Mouse (Mus musculus): ENCODE measurements around the gene Ccdc88b.
A peak's percentile ranks its signal among the peaks of the same experiment; 100 is the strongest.

The Ccdc88b gene

DNA sequence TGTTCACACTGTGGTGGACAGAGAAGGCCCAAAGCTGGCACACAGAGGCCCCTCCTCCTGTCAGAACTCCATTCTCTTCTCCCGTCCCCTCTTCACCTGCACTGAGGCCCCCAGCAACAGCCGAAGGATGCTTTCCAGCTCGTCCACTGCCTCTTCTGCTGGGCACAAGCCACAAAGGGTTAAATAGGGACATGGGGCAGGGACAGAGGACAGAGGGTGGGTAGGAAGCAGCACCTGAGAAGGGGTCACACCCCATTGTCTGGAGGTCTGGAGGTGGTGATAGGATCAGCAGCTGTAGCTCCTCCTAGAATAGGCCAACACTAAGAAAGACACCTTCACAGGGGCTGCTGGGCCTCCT lies 1.0 kb downstream of the Ccdc88b start:
- no peak for DNase-seq (ENCODE audit: low spot score in 2 of 2)

DNA sequence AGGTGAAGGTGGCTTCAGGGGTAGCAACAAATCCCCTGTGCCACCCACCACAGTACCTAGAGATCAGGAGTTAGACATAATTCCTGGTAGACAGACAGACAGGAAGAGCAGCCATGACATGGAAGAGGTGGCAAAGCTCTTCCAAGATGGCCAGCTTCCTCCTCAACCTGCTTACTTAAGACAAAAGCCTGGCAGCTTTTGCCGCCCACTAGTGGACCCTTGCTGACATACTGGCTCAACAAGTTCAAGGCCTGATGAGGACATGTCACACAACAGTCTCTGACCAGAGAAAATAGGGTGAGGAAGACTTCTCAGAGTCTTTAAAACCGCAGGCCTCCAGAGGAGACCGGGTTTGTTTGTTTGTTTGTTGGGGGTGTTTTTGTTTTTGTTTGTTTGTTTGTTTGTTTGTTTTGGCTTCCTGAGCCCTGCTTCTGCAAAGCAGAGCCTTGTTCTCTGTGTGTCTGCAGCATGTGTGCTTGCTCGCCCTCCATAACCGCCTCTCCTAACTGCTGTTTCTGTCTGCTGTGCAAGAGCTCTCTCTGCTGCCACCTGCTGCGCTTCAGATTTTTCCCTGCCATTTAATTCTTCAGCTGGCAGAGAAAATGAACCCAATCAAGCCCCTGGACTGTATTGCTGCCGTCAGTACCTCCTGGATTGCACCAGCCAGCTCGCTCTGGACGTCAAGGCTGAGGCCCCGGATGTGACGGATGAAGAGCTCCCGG lies 1.6 kb downstream of the Ccdc88b start:
- DNase-seq (ENCODE audit: low spot score in 2 of 2): peak in 1 of 2 experiments; percentile 49

DNA sequence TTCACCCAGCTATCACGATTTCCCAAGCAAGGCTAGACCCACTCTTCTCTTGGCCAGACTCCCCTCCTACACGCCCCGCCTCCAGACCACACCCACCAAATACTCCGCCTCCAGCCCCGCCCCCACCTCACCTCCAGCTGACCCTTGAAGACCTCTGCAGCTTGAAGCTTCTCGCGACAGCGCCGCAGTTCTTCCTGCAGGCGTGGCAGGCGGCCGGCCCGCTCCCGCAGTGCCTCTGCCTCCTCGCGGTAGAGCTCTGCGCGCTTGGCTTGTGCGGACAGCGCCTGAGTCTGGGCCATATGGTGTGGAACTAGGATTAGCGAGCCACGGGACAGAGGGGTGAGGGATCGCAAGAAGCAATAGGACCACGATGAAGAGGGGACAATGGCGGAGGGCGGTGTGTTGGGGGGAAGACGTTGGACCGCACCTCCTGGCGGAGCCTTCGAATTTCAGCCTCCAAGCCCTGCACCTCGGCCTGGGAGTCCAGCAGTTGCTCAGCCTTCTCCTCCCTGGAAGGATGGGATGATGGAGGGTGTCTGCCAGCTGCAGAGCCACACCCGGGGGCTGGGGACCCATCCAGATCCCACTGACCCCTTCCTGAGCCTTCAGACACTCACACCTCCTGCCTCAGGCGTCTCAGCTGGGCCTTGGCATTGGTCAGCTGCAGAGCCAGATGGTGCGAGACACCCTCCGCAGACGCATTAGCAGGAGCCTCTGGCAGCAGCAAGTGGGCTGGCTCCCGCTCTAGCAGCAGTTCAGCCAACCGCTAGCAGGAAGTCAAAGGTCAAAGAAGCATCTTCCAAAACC lies 2.6 kb downstream of the Ccdc88b start:
- DNase-seq (ENCODE audit: low spot score in 2 of 2): no peak

DNA sequence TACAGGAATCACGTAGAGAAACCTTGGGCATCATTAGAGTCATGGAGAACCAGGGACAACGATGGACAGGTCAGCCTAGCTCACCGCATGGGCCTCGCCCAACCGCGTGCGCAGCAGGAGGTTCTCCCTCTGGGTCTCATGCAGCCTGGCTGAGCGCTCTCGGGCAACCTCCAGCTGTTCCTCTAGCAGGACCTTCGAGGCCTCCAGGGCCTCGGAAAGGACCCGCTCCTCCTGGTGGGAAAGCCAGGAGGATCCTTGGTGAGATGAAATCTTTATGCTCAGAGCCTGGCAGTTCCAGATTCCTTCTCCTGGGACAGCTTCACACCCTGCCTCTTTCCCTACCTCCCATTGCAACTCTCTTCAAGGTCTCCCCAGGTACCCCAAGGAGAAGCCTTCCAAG lies 3.4 kb downstream of the Ccdc88b start:
- no peak for DNase-seq (ENCODE audit: low spot score in 2 of 2)

DNA sequence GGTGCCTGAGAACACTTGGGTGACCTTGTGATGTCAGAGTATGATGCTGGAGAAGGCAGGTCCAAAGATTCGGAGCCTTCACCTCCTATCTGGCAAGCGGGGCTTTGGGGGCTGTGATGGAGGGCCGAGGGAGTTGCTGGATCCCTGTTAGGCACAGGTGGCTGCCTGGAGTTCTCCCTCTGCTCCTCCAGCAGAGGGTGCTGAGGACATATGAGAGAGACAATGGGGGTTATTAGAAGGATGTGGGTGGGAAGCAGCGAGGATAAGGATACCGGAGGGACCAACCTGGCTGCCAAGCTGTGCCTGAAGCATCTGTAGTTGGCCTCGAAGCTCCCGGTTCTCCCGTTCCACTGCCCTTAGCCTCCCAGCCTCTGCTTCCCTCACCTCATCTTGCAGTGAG lies 4.1 kb downstream of the Ccdc88b start:
- no peak for DNase-seq (ENCODE audit: low spot score in 2 of 2)

DNA sequence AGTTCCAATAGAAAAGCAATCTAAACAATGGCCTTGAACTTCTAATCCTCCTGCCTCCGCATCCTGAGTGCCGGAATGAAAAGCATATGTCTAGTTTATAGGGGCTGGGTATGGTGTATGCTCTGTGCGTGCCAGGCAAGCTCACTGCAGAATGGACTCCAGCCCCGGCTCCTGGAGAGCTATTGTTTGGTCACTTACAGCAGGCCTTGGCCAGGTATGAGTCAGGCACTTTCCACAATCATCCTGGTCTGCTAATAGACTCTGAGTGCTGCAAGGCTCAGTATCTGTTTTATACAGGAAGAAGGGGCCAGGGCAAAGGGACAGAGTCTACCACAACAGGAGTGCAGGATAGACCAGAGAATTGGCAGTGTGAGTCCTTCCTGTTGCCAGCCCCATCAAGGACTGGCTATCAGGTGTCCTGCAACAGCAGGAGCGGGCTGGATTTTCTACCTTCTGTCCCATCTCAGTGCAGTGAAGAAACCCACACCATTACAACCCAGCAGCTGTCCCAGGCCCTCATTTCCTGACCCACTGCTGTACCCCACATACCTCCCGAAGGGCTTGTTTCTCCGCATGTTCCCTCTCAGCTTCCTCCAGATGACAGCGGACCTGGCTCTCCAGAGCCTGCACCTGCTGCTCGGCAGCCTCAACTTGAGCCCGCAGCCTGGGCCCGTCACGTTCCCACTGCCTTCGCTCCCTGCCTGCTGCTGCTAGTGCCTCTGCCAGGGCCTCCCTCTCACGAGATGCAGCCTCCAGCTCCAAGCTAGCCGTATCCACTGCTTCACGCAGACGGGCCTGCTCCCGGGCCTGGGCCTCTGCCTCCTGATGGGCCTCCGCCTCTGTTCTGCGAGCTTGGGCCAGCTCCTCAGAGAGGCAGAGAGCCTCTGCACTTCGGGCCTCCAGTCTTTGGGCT lies 5.4 kb downstream of the Ccdc88b start:
- no peak for DNase-seq (ENCODE audit: low spot score in 2 of 2)

DNA sequence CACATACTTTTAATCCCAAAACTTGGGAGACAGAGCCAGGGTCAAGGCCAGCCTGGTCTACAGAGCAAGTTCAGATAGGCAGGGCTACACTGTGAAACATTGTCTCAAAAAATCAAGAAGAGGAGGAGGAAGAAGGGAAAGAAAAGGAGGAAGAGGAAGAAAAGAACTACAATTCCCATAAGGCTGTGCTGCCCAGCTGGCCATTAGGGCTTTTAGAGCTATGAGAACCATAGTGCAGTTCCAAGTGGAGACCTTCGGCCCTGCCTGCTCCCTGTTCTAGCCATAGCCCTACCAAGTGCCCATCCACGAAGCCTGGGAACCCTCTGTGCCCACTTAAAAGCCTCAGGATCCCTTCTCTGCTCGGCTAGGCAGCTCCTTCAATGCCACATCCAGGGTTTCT lies 6.5 kb downstream of the Ccdc88b start:
- no peak for DNase-seq (ENCODE audit: low spot score in 2 of 2)

DNA sequence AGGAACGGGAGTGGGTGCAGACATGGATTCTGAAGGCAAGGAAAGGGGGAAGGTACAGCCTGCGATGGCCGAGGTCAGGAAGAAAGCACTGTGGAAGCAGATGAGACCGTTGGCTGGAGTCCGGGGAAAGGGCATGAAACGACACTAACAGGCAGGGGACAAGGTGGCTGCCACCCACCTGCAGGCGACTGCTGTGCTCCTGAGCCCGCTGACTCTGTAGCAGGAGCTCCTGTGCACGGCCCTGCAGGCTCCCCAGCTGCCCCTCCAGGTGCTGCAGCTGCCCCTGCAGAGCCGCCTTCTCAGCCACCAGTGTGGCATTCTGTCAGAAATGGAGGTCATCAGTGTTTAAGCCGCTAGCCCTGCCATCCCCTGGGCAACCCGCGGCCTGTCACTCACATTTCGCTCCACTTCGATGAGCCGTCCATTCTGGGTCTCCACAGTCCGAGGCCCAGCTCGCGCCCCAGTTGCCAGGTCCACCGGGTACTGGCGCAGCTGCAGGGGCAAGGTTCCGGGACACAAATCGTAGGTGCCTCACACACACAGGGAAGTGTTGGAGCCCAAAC lies 8.4 kb downstream of the Ccdc88b start:
- no peak for DNase-seq (ENCODE audit: low spot score in 2 of 2)

DNA sequence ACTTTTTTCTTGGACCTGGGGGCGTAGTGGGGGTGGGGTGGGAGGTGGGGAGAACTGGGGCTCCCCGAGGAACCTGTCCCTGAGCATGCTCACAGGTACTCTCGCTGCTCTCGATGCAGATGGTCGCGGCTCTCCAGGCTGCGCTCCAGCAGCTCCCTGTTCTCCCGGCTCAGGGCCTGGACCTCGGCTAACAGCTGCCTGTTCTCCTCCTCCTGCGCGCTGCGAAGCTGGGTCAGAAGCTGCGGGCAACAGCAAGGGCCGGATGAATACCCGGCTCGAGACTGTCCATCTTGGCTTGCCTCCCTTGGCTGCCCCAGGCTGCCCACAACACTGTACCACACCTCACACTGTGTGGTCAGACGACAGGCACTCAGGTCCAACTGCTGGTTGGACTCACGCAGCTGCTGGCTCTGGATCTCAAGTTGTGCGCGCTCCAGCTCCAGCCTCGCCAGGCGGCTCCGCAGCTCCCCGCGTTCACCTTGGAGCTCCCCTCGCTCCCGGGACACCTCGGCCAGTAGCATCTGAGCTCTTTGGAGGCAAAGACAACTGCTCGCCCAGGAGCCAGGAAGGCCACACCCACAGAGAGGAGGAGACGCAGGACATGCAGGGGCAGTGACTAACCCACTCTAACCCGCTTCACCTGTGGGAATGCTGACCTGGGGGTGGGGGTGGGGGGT lies 10.0 kb downstream of the Ccdc88b start:
- DNase-seq (ENCODE audit: low spot score in 2 of 2): no peak

DNA sequence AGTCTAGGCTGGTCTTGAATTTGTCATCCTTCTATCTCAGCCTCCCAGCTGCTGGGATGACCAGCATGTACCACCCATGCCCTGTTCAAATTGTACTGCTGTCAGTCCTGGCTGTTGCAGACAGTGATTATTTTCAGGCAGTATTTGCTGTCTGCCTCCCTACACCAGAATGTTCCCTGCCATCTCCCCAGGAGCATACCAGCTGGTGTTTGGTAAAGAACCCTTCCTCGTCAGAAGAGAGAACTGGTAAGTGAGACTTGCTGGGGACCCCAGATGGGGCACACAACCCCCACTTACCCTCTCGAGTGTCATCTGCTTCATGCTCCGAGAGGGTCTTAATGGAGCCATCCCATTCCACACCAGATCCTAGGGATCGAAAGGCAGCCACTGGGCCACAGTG lies 12.0 kb downstream of the Ccdc88b start:
- no peak for DNase-seq (ENCODE audit: low spot score in 2 of 2)

DNA sequence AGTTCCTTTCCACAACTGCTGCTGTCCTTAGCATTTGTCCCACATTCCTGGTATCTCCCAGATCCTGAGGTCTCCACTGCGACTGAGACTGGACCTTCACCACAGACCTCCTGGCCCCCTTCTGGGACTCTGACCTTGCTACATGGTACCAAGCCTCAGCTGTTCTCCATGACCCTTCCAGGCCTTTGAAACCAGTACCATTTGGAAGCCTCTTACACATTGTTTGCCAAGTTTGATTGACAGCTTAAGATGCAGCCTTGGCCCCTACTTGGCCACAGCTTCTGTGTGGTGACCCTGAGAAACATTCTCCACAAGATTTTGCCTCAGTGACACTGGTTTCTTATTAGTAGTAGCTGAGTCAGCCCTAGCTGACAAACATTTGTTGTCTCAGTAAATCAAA lies 15.7 kb downstream of the Ccdc88b start:
- no peak for DNase-seq (ENCODE audit: low spot score in 2 of 2)

DNA sequence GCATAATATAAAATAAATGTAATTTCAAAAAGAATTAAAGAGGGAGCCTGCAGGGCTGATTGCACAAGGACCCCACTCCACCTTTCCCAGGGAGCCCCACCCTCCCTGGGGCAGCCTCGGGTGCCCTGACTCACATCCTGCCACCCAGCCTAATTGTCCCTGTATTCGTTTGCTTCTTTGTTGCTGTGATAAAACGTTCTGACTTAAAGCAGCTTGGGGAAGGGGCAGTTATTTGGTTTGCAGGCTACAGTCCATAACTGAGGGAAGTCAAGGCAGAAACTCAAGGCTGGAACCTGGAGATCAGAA lies 16.8 kb downstream of the Ccdc88b start:
- DNase-seq (ENCODE audit: low spot score in 2 of 2): no peak

DNA sequence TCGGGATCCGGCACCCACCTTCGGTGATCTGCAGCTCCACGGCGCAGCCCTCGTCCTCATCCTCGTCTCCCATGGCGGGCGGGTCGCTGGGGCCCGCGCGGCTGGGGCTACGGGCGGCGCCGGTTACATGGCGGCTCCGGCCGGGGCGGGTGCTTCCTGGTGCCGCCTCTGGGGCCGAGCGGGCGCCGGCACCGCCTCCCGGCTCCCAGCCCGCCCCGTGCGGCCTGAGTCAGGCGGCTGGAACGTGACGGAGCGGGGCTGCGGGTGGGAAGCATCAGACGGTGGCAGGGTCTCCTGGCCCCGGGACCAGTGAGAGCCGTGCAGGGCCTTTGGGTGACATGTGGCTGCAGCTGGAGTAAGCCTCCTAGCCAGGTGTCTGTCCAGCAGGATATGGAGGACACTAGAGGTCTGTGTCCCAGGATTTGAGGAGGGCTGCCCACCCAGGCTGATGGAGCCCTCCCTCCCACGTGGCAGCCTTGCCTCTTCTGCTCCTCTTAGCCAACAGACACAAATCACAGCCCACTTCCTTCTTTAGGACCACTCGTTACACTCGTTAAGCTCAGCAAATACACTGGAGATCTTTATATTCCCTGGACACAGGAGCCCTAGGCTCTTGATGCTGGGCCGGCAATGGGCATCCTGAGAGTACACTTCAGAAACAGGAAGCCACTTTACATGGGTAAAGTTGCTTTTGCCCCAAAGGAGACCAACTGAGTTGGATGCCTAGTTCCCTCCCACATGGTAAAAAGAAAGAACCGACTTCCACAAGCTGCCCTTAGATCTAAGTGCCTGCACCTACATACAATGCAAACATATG lies 17.3 kb downstream of the Ccdc88b start, which contains the start of gene Rps6ka4:
TSS of gene Rps6ka4 (minus strand) at position 162 of the 817 bp plus-strand sequence.
- peak in 1 of 2 experiments; percentile 39 for DNase-seq (ENCODE audit: low spot score in 2 of 2)

DNA sequence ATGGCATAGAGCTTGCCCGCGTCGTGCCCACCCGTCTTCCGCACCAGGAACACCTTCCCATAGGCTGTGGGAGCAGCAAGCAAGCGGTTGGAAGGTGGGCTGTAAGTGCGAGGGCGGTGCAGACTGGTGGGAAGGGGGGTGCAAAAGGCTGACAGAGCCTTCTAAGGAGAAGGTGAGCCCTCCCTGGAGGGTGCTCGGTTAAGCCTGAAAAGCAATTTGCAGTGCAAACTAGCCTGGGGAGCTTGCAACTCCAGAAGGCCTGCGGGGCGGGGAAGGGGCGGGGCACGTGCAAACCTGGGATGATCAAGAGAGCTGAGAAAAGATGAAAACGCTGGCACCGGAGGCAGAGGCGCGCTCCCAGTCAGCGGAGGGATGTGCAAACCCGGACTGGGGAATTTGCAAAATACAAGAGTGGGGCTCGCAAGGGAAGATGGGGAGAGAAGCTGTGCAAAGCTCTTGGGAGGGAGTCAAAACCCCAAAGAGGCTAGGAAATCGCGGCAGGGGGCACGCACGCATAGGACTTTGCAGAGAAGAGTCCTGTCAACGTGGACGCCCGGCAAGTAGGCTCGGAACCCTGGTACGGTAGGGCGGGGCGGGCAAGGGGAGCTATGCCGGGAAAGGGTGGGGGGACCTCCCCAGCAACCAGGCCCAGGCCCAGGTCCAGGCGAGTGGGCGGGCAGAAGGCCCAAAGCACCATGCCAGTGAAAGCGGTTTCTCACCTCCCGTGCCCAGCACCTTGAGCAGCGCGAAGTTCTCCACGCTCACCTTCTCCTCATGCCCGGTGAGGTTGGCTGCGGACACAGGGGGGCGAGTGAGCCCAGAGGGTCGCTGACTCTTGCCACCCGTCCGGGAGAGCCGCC lies 18.2 kb downstream of the Ccdc88b start:
- DNase-seq (ENCODE audit: low spot score in 2 of 2): peak; percentile 42 to 56

DNA sequence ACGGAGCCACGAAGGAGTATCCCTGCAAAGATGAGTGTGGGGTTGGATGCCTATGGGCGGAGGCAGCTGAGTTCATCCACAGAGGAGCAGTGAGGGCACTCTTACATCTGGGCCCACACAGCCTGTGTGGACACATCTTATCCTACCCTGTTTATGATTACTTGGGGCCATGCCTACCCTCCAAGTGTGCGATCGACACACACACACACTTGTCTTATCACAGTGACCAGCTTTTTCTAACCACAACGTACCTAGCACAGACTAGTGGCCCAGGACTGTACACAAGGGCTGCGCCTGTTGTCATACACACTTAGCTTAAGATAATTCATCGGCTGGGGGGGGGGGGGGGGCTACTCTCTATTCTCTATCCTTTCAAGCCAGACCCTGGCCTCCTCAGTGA lies 25.6 kb downstream of the Ccdc88b start:
- no peak for DNase-seq (ENCODE audit: low spot score in 2 of 2)

DNA sequence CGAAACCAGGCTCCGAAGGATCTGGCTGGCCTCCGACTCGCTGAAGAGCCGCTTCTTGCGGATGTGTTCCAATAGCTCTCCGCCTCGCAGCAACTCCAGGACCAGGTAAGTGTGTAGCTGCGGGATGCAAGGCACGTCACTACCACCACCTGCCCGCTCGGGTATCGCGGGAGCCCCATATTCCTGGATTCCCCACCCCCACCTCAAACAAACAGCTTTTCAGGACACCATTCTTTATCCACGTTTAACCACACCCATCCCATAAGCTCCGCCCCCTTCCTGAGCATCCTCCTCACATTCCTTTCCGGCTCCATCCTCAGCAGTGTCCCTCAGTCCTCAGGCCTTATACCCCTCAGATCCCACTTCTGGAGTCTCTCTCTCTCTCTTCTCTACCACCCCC lies 26.7 kb downstream of the Ccdc88b start:
- DNase-seq (ENCODE audit: low spot score in 2 of 2): no peak

DNA sequence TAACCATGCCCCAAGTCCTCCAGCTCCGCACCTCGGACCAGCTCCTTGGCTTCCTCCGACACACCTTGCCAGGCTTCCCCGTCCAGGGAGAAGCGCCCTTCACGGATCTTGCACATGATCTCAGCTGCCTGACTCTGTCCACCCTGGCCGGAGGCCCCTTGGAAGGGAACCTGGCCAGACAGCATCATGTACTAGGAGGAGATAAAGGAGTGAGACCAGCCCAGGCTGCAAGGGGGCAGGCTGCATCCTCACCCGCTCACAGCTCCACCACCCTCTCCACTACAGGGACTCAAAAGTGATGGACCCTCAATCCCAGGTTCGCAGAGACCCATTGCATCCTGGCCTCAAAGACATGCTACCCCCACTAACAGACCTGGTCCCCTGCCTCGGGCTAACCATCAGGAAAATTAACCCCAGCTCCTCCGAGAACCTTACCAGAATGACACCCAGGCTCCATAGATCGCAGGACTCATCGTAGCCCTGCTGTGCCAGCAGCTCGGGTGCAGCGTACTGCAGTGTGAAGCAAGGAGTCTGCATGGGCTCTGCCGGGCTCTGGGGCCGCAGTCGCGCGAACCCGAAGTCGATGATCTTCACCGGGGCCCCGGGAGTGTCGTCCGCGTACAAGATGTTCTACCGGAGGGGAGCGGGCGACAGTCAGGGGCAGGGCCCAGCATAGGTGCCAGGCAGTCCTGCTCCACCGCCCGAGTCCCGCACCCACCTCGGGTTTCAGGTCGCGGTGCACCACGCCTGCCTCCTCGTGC lies 27.3 kb downstream of the Ccdc88b start:
- DNase-seq (ENCODE audit: low spot score in 2 of 2): no peak

DNA sequence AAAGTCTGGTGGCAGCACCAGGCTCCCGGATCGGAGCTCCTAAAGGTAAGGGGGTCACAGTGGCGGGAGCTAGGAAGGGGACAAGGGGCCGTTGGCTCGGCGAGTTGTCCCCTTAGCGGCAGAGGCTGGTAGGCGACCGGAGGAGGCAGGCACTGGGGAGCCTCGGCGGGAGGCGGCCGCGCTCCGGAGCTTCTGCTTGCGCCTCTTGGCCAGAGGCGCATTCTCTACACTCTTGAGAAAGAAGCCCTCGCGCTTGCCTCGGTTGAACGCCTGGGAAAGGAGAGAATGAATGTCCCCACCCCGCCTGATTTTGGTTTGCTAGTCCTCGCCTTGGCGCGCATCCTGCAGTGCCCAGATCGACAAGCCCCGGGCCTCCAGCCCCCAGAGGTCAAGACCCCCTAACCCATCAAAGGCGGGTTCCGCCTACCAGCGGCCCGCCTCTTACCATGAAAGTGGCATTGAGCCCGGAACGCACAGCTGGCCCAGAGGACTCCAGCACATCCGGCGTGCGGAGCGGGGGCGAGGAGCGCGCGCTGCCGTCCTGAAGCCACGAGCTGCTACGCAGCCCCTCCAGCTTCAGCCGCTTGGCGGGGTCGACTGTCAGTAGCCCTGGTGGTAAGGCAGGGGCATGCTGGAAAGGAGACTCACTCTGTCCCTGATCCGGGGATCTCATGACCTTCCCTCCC lies 28.0 kb downstream of the Ccdc88b start:
- no peak for DNase-seq (ENCODE audit: low spot score in 2 of 2)
